Mouse (Mus musculus) heart, adult 2 months (tissue): ENCODE measurements around the gene Tpd52l1.
"Not testable (repeated sequence)": the region's sequence is repeated elsewhere in the genome, so short reads cannot be mapped to it uniquely, and the experiment has no call there.

Source experiments
- CTCF ChIP-seq: fragments of 200-600 bp; IDR thresholded peaks from 2 replicates; pipeline ENCODE4 v1.8.1; 2022; ENCODE audit warnings: antibody characterized with exemption, mild to moderate bottlenecking, moderate library complexity
- EP300 ChIP-seq: fragments of 200-500 bp; IDR thresholded peaks from 2 replicates; pipeline ENCODE4 v1.6.1; 2011; ENCODE audit warnings: low read depth, low read length, control low read depth; ENCODE audit not compliant: insufficient read depth

DNA sequence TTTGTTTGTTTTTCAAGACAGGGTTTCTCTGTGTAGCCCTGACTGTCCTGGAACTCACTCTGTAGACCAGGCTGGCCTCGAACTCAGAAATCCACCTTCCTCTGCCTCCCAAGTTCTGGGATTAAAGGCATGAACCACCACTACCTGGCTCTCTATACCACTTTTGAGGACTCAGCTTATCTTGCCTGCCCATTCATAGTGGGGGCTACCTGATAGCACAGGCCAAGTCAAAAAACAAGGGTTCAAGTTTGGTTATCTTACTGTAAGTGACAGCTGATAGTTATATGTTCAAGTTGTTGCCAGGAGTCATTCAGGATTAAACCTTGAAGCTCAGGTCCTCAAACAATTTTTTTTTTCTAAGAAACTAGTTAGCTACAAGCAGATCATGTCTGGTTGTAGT, 57.2 kb downstream of the Tpd52l1 start:
- not testable (repeated sequence) for TF ChIP-seq CTCF, EP300
